Mouse (Mus musculus) splenic B cell, adult 2 months (primary cell): ENCODE data around the gene Vmp1.
A peak's percentile ranks its signal among the peaks of the same experiment; 100 is the strongest.

Source experiments
- DNase-seq: peaks from one replicate; pipeline ENCODE4 v3.0.0-alpha.2; 2011; ENCODE audit warnings: low read depth, low spot score
- H3K27me3 ChIP-seq: 2 replicates; pipeline ENCODE4 v1.6.1; 2012; ENCODE audit warnings: mild to moderate bottlenecking, low read length, moderate library complexity, mixed read lengths; ENCODE audit not compliant: control insufficient read depth, poor library complexity, insufficient read depth, severe bottlenecking
- H3K36me3 ChIP-seq: 2 replicates; pipeline ENCODE4 v1.6.1; 2012; ENCODE audit warnings: mild to moderate bottlenecking, low read length, moderate library complexity, mixed read lengths; ENCODE audit not compliant: control insufficient read depth, poor library complexity, insufficient read depth, severe bottlenecking

The Vmp1 gene

DNA sequence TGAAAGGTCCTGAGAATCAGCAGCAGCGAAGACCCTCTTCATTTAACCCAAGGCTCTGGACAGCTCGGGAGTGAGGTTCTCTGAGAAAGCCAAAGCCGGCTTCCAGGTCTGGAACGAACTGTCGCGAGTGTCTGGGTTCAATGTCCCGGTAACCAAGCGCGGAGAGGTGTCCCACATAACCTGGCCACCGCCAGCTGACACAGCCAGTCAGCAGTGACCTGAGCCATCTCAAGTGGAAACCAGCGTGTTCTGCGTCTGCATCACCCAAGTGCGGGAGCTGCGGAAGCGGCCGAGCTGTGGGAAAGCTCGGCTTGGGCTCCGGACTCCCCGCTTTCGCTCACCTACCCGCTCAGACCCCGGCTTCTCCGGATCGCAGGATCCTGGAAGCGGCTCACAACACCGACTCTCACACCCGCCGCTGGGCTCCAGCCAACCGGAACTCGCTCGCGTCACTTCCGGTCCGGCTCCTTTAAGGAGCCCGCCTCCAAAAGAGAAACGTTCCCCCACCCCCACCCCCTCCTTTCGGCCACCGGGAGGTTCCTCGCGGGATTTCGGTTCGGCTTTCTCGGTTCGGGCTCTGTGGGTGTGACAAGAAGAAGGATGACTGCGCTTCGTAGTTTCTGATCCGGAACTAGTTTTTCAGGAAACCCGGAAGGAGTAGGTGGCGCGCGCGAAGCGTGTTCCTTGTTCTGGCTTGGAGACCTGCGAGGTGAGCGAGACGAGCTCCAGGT lies at the start of gene Vmp1, which contains the start of gene Ptrh2:
Gene Vmp1 (minus strand): TSS at position 442 of the 731 bp plus-strand sequence.
Gene Ptrh2 (plus strand): TSS at position 591 of the 731 bp plus-strand sequence.
- Histone ChIP-seq H3K36me3 (no peaks in the 10 kb centered on the region), H3K27me3 (no peaks in the 10 kb centered on the region)
- peak; percentile 92 for DNase-seq

DNA sequence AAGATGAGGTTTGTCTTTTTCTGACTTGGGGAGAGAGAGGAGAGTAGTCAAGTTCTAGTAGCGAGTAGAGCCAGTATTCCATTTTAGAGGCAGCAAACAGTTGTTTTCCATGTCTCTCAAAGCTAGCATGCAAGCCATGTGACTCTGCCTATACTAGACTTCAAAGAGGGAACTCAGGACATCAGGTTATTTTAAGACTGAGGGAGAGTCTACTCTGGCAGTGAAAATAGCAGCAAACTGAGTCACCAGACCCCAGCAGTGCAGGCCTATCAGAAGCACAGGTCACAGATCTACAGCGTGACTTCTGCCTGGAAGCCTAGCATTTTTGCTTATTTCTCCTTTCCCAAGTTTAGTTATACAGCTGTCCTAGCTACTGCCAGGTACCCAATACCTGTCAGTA lies 47.8 kb upstream of the Vmp1 start:
- peaks cover 21% of the 10 kb centered on the region for H3K36me3 ChIP-seq
- H3K27me3 ChIP-seq = no peaks in the 10 kb centered on the region
- DNase-seq = no peak

DNA sequence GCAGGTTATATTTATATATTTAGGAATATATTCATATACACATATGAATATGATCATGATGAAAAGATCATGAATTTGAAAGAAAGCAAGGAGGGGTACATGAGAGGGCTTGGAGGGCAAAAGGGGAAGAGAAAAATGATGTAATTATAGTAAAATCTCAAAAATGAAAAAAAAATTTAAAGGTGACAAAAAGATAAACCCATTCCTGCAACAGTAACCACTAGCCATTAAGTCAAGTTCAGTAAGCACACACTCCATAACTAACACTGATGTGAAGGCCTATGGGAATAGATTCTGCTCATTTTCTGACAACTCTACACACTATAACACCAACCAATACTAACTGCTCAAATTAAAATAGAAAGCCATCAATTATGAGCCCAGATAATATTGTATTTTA lies 42.0 kb upstream of the Vmp1 start:
- peaks cover 18% of the 10 kb centered on the region for H3K36me3 ChIP-seq
- H3K27me3 ChIP-seq = no peaks in the 10 kb centered on the region
- DNase-seq = no peak

DNA sequence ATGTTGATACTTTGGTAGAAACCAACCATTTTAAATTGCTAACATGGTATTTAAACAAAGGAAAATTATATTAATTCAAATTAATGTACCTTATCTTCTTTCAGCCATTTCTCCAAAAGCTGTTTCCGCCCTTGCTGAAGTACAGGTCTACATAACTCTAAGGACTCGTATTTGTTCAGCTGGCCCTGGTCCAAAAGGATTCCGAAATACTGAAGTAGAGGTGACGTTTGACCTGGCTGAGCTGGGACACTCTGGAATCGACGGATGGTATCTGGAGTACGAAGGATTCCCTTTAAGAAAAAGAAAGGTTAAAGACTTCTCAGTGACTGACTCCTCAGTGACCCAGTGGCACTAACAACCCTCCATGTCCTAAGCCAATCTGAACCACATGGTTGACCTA lies 41.3 kb upstream of the Vmp1 start:
- DNase-seq = no peak
- Histone ChIP-seq H3K36me3 (peaks cover 19% of the 10 kb centered on the region), H3K27me3 (no peaks in the 10 kb centered on the region)

DNA sequence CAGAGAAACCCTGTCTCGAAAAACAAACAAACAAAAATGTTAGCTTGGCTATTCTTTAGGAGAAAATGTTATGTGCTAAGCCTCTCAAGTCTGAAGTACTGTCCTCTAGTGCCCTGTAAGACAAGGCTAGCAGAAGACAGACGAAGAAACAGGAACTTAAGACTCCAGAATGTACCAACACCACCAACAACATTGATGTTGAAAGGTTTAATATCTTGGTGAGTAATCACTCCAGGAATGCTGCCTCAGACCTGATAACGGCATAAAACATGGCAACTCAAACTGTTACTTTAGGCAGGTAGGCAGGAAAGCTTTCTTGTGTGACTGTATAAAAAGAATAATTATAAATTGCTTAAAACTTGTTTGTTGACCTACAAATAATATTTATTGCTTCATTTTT lies 40.4 kb upstream of the Vmp1 start:
- DNase-seq = no peak
- H3K27me3 ChIP-seq = no peaks in the 10 kb centered on the region
- peaks cover 22% of the 10 kb centered on the region for H3K36me3 ChIP-seq

DNA sequence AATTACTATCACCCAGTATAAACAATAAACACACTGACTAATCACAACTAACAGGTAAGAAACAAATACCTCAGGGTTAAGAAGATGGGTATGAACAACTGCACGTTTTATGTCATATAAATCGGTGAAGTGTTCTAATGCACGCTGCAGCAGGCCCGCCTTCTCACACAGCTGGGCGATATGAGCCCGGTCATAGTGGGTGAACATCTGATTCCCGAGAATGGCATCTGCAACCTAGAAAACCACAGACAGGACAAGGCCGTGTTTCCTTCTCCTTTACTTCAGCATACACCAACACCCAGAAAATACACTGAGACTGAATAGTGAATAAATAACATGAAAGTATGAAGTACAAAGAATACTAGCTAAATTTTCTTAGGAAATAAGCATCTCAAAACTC lies 35.8 kb upstream of the Vmp1 start:
- DNase-seq = peak; percentile 50
- H3K27me3 ChIP-seq = no peaks in the 10 kb centered on the region
- H3K36me3 ChIP-seq = peaks cover 9% of the 10 kb centered on the region; the same call in 1 of the 2 replicates

DNA sequence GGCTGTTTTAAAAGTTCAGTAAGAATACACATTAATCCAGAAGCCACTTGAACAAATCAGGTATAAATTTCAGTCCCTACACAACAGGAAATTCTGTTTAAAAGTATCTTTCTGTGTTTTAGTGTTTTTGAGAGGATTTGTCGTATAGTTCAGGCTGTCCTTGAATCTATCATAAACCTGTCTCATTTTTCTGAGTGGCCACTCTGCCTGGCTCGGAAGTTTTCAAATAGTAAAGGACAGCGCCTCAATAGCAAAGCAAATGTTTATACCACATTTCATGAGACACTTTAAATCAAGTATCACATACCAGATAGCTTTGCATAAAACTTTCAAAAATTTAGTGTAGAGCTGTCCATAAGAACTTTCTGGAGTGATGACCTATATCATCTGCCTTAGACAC lies 34.7 kb upstream of the Vmp1 start:
- no peak for DNase-seq
- H3K36me3 ChIP-seq = peaks cover 11% of the 10 kb centered on the region; the same call in 1 of the 2 replicates
- no peaks in the 10 kb centered on the region for H3K27me3 ChIP-seq

DNA sequence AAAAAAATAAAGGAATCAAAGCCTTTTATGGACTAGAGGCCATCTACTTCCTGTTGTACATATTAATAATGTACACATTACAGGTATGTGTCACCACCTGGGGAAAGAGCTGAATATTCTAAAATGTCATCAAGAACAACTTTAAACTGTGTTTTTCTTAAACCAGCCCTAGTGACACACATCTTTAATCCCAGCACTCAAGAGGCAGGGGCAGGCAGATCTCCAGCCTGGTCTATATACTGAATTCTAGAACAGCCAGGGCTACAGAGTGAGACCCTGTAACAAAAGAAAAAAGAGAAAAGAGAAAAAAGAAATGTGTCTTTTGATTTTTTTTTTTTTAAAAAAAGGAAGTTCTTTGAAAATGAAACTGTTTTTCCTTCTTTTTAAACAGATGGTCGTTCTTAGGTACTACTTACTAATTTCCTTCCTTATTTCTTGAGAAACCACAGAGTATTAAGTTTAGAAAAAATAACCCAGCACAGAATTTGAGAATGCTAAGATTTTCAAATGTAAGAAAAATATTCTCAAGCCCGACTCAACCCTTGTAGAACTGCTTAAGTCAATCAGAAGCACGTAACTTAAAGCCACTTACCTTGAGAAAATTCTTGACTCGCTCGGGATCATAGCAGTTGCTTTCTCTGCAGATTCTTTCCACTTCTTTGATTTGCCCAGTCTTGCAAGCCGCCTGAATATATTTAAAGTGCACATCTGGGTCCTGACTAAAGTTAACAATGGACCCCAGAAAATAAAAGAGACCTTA lies 33.9 kb upstream of the Vmp1 start:
- Histone ChIP-seq H3K36me3 (peaks cover 14% of the 10 kb centered on the region; the same call in 1 of the 2 replicates), H3K27me3 (no peaks in the 10 kb centered on the region)
- DNase-seq = peak; percentile 52

DNA sequence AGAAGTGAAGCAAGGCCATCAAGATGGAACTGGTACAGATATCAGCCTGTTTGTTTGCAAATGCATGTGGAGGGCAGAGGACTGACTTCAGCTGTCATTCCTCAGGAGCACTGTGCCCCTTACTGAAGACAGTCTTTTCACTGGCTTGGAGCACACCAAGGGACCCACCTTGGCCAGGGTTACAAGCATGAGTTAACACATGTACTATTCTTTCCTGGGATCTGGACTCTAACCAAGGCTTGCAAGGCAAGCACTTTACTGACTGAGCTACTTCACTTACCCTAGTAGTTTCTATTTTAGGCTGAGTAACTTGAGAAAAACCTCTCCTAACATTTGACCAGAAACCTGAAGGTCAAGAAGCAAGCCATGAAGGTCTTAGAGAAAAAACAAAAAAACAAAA lies 31.0 kb upstream of the Vmp1 start:
- no peak for DNase-seq
- Histone ChIP-seq H3K27me3 (no peaks in the 10 kb centered on the region), H3K36me3 (peaks cover 15% of the 10 kb centered on the region)

DNA sequence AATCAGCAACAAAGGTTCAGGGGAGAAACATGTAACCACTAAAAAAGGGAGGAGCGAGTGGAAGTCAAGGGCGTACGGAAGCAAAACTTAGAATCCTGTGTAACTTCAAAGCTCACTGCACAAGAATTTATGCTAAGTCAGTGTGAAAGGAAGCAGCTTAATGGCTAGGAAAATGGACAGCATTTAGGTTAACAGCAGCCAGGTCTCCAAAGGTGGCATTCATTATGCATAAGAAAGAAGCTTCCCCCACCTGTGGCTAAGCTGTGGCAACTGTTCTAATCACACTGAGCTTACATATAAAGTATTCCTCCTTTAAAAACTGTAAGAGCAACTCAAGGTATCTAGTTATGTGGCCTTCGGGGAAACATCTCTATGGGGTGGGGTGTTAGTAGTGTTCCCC lies 17.5 kb upstream of the Vmp1 start:
- Histone ChIP-seq H3K27me3 (no peaks in the 10 kb centered on the region), H3K36me3 (peaks cover 32% of the 10 kb centered on the region)
- DNase-seq = no peak

DNA sequence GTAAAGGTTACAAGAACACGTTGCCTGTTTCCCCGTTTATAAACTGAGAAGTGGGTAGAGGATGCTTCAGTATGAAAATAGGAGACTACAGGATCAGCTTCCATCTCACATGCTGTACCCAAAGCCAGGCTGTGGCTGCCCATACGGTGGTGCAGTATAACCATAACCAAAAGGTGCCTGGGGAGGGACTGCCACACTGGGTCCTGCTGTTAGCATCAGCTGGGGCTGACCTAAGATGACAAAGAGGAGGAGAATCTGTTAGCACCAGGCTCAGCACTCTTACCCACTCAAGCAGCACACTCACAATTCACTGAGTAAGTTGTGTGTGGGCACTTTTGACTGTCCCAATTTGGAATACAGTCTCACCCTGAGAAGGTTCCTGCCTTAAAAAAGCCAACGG lies 11.8 kb upstream of the Vmp1 start:
- no peaks in the 10 kb centered on the region for H3K27me3 ChIP-seq
- H3K36me3 ChIP-seq = peaks cover 18% of the 10 kb centered on the region; the same call in 1 of the 2 replicates
- no peak for DNase-seq

DNA sequence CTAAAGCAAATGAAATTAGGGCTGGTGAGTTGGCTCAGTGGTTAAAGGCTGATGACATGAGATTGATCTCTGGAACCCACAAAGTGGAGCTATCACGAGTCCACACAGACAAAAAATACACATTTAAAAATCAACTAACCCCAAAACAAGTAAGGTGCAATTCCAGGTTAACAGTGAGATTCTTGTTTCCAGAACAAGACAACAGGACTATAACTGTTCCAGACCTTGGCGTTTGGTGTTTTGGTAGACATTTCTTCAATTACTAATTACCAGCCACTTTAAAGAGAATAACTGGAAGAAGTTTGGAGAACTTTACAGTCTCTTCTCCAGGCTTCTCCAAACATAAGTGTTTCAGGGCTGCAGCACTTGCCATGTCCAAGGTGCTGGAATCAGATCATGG lies 8.9 kb upstream of the Vmp1 start:
- DNase-seq = no peak
- Histone ChIP-seq H3K36me3 (peaks cover 14% of the 10 kb centered on the region), H3K27me3 (no peaks in the 10 kb centered on the region)

DNA sequence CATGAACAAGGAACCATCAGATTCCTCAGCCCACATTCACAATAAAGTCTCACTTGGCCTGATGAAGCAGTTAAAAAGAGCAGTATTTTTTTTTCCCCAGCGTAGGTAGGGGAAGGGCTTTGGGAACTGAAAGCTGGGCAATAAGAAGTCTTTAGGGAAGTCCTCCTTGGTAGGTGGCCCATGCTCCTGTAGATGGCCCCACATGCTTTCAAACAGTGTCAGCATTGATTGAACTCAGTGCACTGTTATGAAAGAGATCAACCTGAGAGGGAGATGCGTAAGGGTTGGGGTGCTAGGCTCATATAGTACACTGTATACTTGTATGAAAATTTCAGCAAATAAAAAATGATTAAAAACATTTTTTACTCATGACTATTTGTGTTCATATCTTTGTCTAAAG lies 8.3 kb upstream of the Vmp1 start:
- peak; percentile 48 for DNase-seq
- H3K27me3 ChIP-seq = no peaks in the 10 kb centered on the region
- H3K36me3 ChIP-seq = peaks cover 10% of the 10 kb centered on the region

DNA sequence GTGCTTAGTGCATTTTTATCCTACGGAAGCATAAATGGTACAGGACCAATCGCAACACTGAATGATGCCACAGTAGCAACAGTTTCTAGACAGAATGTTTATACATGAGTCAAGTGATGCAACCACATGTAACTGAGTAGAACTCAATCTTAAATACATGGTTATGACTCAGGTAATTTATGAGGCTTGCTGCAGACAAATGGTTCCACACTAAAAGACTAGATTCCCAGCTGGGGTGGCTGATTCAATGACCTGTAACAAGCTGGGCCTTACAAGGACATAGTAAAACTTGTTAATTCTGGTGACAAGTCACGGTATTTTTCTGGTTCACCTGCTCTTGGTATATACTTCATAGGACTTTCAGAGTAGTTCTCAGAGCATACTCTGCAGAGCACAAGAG lies 7.8 kb upstream of the Vmp1 start:
- Histone ChIP-seq H3K27me3 (no peaks in the 10 kb centered on the region), H3K36me3 (peaks cover 10% of the 10 kb centered on the region)
- no peak for DNase-seq

DNA sequence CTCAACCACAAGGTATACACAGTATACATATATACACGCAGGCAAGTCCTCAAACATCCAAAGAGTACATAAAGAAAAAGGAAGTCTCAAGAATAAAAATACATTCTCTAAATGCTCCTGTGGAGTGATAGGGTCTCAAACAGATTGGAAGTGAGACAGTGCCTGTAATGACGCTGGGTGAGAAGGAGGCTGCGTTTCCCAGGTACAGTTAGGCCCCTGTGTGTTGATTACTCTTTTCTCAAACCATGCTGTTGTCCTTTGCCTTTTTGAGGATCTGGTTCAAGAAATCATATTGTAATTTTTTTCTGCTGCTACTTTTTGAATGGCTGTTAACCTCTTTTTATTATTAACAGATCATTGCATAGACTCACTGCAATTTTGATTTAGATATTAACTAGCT lies 6.7 kb upstream of the Vmp1 start:
- peaks cover 8% of the 10 kb centered on the region for H3K36me3 ChIP-seq
- no peaks in the 10 kb centered on the region for H3K27me3 ChIP-seq
- DNase-seq = no peak
